Mouse (Mus musculus) thymus, adult 18-20 months (tissue): Measurements from ENCODE around the gene Slc4a8.
"Not testable (repeated sequence)": the region's sequence is repeated elsewhere in the genome, so short reads cannot be mapped to it uniquely, and the experiment has no call there.

ENCODE experiments used
- DNase-seq, 2 experiments: peaks; one replicate each; pipeline ENCODE4 v3.0.0; 2022; ENCODE audit warnings: mixed read lengths in 2 of 2

The Slc4a8 gene

DNA sequence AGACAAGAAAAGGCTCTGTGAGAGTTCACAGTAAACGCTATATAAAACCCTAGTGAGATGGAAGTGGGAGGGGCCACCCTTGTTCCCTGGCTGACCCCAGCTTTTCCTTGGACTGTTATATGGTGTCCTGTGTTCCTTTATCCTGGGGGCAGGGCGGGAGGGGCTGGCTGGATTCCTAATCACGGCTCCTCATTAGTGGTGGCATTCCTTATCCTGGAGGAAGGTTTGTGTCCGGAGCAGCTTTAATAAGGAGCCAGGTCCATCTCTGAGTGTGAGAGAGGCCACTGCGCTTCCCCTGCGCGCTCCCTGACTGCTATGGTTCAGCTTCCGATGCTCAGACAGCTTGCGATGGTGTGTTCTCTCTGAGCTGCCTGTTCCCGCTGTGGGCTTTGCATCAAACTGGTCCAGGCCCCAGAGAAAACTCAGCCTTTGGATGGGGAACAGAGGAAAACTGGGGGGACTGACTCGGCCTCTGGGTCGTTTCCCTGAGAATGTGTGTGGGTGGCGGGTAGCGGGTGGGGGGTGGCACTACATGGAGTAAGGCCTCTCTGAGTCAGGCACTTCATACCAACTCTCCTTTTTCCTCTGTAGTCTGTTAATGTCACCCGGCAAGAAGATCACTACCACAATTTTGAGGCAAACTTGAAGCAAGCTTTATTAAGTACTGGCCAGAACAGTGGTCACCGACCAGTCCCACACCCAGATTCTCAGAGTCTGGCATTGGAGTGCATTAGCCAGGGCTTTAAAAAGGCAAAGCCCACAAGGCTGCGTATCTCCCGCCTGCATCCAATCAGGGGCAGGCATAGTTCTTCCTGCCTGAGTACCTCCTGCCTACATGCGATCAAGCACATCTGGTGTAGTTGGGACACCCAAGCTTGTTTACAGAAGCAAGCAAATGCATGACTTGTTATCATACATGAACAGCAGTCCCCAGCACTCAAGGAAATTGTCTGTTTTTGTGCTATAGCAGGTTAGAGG, 13.9 kb downstream of the Slc4a8 start:
- DNase-seq: no peak

DNA sequence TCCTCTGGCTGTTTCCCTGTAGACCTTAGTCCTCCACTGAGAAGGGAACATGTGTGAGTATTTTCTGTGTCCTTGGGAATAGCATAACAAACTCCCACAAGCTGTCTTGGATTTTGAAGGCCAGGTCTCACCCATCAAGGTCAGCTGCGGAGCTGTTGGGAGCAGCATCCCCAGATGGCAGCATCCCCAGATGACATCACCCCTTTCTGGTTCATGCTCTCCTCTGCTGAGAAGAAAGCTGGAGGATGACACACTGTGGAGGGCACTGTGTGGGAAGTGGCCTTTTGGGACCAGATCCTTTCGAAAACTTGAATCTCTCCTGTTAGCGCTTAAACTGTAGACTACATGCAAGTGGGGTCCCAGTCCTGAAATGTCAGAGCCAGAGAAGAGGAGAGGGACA, 14.9 kb downstream of the Slc4a8 start:
- DNase-seq: no peak

DNA sequence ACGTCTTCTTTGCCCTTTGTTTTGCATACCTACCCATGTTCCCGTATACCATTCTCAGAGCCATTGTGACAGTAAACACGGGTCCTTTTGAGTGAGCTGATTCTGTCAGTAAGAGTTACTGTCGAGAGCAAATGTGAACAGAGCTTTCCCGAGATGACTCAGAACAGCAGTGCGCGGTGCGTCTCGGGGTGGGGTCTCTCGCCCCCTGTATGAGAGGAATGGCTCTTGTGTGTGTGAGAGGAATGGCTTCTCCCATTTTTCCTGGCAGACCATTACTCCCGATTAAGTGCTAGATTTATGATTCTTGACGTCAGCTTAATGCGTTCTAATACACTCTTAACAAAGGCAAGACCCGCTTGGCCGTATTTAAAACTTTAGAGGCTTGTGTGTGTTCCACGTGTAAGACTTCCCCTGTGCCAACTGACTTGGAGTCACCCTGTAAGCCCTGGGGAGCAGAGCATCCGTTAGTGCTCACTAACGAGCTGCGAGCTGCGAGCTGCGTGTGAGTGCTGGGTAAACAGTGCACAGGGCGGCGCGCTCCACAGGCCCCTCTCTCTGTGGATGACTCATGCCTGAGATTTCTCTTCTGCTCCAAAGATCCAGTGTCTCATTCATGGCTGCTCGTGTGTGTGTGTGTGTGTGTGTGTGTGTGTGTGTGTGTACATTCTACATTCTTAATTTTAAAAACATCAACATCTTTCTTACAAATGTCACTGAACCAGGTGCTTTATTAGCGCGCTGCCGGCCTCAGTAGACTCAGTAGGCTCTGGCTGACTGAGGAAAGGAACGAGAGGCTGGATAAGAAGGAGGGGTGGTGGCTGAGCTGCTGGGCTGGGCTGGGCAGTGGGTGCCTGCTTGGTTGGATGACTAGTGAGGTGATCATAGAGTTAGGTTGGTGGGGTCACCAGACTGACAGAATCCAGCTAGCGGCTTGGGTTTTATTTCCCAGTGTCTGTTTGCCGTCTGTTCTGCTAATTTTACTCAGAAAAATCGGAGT, 15.8 kb downstream of the Slc4a8 start:
- no peak for DNase-seq

DNA sequence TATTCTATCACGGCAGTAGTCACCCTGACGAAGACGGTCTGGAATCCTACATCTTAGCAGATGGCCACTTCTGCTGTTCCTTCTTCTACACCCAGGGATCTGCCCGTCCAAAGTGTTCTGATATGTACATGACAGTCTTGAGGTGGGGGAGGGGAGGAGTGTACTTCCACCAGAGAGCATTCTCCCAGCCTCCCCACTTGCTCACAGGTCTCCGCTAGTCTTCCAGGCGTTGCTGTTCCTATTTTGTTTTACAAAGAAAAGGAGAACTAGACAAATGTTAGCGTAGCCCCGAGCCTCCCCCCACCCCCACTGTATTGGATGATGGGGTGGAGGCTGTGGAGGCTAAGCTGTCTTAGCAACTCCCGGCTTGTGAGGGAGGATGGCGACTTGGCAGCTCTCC, 18.3 kb downstream of the Slc4a8 start:
- DNase-seq: no peak

DNA sequence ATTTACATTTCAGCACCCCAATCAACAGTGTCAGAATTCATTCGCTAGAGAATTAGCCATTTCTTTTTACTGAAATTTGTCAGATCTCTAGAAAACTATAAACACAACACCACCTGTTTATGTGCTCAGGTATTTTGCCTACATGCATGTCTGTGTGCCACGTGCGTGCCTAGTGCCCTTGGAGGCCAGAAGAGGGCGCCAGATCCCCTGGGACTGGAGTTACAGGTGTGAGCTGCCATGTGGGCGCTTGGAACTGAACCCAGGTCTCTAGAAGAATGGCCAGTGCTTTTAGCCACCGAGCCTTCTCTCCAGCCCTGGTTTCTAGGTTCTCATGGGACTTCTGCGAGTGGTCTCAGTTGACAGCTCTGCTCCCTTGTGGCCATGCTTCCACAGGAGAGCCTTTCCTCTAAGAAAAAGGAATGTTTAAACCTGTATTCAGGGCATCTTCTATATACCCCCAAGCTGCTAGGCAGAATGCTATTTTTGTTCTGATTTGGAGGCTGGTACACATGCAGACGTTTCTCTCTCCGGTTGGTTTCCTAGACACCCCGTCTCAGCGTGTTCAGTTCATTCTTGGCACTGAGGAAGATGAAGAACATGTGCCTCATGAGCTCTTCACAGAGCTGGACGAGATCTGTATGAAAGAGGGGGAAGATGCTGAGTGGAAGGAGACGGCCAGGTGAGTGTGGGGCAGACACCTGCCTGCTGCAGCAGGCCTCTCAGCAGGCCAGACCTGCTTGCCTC, 21.9 kb downstream of the Slc4a8 start:
- DNase-seq: no peak

DNA sequence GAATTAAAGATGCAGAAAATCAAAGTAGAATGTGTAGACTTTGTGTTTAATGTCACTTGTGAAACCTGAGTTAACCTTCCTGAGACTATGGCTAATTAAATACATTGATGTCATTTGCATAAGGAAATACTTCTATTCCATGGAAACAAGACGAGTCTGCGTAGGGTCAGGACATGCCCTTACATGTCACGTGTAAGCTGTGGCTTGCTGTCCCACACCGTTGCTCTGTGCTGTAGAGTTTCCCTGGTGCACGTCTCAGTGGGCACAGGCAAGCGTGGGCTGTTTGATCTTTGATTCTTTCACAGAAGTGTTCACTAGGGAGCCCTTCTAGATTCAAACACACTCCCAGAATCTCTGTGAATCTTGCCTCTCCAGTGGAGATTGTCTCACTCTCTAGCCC, 28.7 kb downstream of the Slc4a8 start:
- no peak for DNase-seq

DNA sequence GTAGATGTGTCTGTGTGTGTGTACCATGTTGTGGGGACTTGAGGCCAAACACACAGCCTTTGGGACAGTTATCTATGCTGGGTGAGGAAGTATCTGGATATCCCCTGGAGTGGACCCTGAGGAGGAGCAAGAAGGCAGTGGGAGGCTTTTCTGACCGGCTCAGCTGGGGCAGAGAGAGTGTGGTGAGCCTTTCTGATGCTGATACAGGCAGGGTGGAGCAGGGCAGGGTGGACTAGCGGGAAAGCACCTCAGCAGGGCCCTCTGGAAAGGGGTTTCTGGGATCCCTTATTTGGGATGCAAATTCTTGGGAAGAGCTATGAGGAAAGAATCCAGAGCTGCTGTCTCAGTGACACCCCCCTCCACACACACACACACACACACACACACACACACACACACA, 30.8 kb downstream of the Slc4a8 start:
- DNase-seq: no peak

DNA sequence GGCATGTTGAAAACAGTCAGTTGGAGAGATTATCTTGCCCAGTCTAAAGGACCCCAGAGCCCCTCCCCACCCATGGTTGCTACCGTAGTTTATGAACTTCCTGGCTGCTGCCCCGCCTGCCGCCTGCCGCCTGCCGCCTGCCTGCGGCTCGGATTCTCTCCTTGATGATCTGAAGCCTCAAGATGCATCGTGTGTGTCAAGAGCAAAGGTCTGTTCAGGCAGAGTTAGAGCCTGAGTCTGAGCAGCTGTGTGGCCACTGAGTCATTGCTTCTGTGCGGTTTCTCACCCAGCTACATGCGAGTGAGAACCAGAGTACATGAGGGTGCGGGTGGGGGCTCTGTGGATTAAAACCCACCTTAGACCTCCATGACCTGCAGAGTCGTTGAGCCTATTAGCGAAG, 39.4 kb downstream of the Slc4a8 start:
- DNase-seq: no peak

DNA sequence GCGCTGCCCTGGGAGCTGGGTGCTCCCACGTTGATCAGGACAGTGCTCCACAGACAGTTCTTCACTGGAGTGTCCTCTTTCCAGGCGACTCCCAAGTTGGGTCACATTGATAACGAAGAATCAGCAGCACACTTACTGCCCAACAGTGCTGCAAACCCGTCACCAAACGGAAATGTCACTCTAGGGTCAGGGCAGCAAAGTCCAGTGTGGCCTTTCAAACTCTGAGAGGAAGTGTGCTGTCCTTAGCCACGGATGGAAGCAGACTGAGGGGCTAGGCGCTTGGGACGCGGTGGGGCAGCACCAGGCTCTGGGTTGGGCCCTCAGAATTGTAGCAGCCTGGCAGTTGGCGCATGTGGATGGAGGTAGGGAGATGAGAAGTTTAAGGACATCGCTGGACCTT, 46.5 kb downstream of the Slc4a8 start:
- DNase-seq: no peak

DNA sequence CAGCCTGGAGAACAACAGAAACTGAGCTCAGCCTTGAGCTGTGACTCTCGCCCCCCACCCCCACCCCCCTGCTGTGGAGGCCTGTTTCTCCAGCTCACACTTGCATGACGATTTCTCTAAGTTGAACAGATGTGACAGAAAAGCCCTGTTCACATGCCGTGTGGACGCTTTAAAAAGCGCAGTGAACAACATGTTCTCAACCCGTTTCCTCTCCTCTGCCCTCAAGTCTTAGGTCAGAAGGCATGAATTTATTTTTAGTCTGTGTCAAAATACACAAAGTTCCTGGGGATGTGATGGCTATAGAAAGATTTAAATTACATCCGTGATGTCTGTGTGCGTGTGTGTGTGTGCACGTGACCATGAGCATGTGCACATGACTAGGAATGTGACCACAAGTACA, 46.9 kb downstream of the Slc4a8 start:
- no peak for DNase-seq

DNA sequence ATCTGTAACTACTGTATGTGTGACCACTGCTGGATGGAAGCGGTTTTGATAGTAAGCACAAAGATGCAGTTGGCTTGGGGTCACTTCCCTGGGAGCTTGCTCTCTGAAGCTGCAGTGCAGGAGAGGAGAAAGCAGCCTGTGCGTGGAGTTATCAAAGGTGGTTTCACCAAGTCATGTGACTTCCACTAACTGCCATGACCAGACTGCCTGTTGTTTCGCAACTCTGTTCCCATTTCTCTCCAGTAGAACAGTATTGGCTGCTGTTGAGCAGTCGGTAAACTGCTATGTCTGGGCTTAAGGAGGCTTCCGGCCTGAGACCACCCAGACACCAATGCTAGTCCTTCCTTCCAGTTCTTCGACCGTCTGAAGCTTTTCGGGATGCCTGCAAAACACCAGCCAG, 48.7 kb downstream of the Slc4a8 start:
- no peak for DNase-seq

DNA sequence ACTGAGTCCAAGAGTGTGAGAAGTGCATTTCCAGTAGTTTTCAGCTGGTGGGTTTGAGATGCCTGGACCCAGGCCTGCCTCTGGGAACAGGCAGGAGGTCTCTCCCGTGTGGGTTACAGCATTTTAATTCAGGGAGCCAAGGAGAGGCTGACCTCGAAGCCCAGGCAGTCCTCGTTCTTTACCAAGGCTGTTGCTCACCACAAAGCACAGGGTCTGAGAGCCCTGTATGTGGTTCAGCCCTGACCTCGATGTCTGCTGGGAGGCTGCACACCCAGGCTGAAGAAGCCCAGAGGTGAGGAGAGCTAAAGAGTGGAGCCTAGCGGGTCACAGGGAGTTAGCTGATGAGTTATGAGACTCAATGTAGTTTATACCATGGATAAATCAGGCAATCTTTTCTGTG, 52.0 kb downstream of the Slc4a8 start:
- DNase-seq: no peak

DNA sequence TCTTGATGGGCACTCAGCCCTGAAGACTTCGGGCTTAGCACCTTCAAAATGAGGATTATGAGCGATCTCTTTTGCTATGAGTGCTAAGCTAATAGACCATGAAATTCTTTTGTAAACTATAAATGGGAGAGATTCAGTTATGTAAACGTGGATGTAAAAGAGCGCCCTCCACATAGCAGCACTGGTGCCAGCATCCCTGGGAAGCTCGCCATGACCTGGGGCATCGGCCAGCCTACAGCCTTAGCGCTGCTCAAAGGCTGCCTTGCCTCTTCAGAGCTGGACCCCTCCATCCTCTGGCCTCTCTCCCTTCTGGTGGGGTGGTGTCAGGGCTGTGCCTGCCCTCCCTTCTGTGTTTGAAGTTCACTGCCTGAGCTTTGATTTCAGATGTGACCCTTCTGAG, 52.5 kb downstream of the Slc4a8 start:
- no peak for DNase-seq

DNA sequence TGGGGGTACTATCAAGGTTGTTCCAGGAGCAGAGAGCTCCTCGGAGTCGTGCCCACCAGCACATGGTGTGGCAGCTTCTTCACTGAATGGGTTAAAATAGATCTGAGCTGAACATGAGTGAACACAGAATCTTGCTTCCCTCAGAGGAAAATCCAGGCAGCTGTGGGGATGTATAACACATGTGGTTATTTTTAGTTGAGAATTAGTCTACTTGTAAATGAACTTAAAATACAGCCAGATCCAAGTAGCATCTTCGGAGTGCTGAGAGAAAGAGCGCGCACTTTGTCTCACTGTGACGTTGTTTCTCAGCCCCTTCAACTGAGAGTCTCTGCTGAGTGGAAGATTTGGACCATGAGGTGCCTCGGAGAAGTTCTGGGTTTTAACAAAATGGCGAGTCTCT, 53.8 kb downstream of the Slc4a8 start:
- DNase-seq: no peak

DNA sequence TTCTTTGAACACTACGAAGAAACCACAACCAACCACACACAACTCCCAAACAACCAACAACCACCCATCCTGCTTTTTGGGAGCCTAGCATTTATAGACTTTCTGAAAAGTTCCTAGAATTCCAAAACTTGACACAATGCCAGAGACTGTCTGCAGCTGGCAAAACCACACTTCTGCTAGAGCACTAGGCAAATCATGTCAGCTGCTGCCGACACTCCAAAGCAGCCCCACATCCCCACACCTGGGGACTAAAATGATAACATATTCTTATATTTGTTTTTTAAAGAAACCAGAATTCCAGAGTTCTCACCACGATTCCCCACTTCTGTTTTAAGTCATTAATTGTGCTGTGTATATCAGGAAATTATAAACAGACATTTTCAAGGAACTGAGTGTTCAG, 57.3 kb downstream of the Slc4a8 start:
- no peak for DNase-seq

DNA sequence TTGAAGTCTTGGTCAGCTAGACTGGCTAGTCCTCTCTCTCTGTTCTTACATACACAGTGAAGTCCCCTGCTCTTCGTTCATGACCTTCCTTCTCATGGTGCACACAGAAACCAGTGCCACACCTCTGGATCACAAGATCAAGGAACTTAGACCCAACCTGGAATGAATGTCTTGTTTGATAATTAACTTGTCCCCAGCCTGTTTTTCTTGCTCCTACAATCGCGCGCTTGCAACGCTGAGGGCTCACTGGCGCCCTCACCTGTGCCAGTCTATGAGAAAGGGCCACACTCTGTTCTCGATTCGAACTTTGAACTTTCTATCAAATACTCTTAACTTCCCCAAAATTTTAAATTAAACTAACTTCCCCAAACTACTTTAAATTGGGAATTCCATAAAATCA, 60.3 kb downstream of the Slc4a8 start:
- DNase-seq: no peak

DNA sequence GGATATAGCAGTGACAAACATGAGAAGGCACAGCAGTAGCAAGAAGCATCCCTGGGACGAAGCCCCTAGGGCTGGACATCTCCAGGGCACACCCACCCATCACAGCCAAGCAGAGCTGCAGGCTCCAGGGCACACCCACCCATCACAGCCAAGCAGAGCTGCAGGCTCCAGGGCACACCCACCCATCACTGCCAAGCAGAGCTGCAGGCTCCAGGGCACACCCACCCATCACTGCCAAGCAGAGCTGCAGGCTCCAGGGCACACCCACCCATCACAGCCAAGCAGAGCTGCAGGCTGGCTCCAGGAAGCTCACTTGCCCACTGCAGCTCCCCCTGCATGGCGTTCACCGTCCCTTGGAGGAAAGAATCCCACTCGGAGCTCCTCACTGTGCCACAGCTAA, 60.8 kb downstream of the Slc4a8 start:
- not testable (repeated sequence) for DNase-seq

DNA sequence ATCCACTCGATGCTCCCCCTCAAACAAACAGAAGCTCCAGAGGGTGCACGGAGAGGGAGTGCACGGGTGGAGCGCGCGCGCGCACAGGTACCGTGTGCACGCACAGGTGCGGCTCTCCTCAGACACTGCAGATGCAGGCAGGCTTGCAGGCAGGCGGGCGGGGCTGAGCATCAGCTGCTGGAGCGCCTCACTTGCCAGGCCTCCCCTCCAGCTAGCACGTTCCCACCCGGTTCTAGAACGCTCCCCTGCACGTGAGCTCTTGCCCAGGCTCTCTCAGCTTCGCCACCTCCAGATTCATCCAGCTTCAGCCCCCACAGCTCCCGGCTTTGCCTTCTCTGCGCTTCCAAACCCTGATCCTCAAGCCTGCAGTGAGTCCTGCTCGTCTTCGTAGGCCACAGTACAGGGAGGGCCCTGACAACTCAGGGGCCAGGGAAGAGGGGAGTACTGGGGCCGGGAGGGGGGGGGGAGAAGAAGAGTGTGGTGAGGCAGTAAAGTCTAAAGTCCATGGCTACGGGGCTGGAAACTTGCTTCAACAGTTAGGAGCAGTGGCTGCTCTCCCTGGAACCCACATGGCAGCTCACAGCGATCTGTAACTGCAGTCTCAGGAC, 63.8 kb downstream of the Slc4a8 start:
- no peak for DNase-seq

DNA sequence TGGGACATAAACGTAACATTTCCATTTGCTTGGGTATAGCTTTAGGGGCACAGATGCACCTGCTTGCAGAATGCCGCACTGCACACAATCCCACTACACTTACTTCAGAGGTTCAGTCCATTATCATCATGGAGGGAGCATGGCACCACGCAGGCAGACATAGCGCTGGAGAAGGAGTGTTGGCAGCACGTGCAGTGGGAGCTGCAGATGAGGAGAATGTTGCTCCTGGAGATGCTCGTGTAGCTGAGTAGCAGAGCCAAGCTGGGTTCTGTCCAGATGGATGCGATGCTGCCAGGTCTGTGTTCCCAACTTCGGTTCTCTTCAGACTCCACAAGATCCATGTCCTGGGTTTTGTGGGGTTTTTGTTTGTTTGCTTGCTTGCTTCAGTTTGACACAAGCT, 64.5 kb downstream of the Slc4a8 start:
- DNase-seq: no peak

DNA sequence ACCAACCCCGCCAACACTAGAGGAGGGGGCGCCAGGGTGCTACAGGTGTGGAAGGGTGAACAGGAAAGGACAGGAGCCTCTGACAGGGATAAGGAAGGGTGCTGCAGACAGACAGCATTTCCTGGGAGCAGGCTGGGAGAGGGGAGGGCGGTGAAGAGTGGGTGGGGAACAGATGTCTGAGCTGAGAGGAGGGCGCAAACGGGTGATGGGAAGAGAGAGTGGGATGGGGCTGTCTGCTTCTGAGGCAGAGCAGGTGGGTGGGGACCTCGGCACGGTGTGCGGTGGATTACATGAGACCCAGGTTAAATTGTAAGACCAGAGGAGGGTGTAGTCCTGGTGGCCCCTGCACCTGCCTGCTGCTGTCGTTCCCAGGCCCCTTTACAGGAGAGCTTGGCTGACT, 68.2 kb downstream of the Slc4a8 start:
- no peak for DNase-seq

DNA sequence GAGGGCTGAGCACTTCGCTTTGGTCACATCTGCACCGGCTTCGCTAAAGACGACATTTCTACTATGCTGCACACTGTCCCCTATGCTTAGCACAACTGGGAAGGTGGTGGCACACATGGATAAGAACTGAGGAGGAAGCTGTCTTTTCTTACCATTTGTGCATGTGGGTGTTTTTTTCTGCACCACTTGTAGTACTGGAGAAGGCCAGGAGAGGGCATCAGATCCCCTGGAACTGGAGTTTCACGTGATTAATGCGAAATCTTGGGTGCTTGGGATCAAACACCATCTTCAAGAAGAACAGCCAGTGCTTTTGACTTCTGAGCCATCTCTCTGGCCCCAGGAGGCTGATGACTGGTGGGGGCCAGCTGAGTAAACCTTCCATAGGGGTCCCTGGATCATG, 69.1 kb downstream of the Slc4a8 start:
- DNase-seq: no peak

DNA sequence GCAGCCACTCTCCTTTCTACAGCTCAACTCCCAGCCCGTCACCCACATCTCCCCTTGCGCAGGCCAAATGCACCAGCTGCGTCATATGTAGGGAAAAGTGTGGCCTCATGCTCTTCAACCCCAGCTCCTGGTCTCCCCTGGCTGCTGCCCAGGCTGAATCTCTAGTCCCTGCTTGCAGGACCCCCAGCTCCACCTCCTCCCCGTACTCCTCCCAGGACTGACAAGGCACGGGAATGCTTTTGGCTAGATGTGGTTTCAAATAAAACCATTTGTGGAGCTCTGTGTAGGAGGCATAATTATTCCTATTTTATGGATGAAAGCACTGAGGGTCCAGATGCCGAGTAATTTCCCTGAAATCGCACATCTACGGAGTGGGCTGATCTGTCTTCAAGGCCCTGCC, 70.6 kb downstream of the Slc4a8 start:
- no peak for DNase-seq

DNA sequence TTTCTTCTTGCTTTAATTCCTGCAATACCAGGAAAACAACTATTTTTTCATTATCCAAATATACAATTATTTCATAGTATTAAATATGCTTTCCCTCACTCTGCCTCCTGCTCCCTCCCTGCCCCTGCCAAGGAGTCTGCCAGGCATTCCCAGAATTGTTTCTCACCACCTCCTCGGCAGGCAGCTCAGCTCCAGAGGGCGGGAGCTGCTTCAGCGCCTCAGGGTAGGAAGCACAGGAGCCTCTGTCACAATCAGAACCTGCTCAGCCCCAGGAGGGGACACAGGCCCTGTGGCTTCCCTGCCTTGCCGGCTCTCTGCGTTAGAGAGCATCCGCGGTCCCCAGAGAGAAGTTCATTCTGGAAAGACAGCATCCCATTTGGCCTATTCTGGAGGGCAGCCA, 71.2 kb downstream of the Slc4a8 start:
- no peak for DNase-seq
